Mouse (Mus musculus): ENCODE measurements around the gene Dpp9. TPM values are rescaled to one million over a fixed set of nuclear protein-coding genes. Genes with fewer than 3 reads are reported as not detected.
A peak's percentile ranks its signal among the peaks of the same experiment; 100 is the strongest.

Gene Dpp9
- total and polyA plus RNA-seq, 2 experiments from 2014 or later: 19.5 to 21.9 TPM

DNA sequence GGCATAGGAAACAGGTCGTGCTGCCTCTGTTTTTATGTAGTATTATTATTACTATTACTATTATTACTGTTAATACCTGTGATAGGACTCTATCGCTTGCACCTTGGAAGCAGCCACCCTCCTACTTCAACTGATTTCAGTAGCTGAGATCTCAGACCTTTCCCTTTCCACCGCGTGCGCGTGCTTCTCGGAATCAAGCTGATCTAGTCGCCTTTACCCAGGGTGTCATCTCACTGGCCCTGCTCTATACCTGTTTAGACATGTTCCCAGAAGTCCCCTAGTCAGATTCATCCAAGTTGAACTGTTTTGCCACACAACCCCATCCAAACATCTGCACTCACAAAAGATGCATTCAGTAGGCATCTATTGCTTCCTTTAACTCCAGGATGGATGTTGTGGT lies 14.7 kb upstream of the Dpp9 start:
- 50% methylated on average over 8 of the region's 8 CpGs for WGBS
- Histone ChIP-seq H3K4me1 (ENCODE audit: insufficient read depth) (peaks cover 6% of the 10 kb centered on the region; the same call in 1 of the 2 replicates), H3K36me3 (ENCODE audit: insufficient read depth) (no peaks in the 10 kb centered on the region), H3K4me2 (ENCODE audit: low read depth) (peak overlapping the region; percentile 49), H3K27me3 (ENCODE audit: insufficient read depth, low read length) (no peaks in the 10 kb centered on the region), H3K9me3 (ENCODE audit: low read length) (no peaks in the 10 kb centered on the region), H3K9ac (no peak overlapping the region), H3K27ac (ENCODE audit: low read depth, low read length) (peak overlapping the region; percentile 47; the same call in 1 of the 2 replicates), H3K4me3 (ENCODE audit: low read depth, low read length) (no peak overlapping the region)
- ATAC-seq (no peak; the same call in 1 of the 2 replicates), DNase-seq (no peak)
- TF ChIP-seq CTCF (IDR thresholded peaks at IDR 0.05; ENCODE audit: low read depth): no peak

DNA sequence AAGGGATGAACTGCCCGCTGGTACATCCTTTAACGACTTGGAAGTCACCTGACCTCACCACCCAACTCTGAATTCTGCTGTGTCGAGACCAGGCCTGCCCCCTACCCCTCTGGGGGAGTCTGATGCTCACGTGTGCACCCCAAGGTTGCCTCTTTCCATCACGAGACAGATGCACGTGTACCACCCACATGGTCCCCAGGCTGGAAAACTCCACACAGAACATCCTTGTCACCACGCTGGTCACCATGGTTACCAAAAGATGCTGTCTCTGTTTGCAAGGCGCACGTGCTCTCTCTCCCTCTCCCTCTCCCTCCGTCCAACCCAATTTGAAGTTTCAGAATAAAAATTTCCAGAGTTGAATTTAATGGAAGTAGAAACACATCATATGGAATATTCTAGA lies 11.2 kb upstream of the Dpp9 start:
- H3K4me3 ChIP-seq (ENCODE audit: low read depth, low read length): no peak overlapping the region
- H3K9ac ChIP-seq: no peak overlapping the region
- H3K4me2 ChIP-seq (ENCODE audit: low read depth): no peak overlapping the region
- no peak overlapping the region for H3K27ac ChIP-seq (ENCODE audit: low read depth, low read length)
- 51% methylated on average over 10 of the region's 10 CpGs for WGBS
- H3K27me3 ChIP-seq (ENCODE audit: insufficient read depth, low read length): no peaks in the 10 kb centered on the region
- H3K36me3 ChIP-seq (ENCODE audit: insufficient read depth): no peaks in the 10 kb centered on the region
- peak; percentile 51 for ATAC-seq
- no peaks in the 10 kb centered on the region for H3K9me3 ChIP-seq (ENCODE audit: low read length)
- no peak for TF ChIP-seq CTCF (IDR thresholded peaks at IDR 0.05; ENCODE audit: low read depth)
- peaks cover 6% of the 10 kb centered on the region; the same call in 1 of the 2 replicates for H3K4me1 ChIP-seq (ENCODE audit: insufficient read depth)
- DNase-seq: peak; percentile 44

DNA sequence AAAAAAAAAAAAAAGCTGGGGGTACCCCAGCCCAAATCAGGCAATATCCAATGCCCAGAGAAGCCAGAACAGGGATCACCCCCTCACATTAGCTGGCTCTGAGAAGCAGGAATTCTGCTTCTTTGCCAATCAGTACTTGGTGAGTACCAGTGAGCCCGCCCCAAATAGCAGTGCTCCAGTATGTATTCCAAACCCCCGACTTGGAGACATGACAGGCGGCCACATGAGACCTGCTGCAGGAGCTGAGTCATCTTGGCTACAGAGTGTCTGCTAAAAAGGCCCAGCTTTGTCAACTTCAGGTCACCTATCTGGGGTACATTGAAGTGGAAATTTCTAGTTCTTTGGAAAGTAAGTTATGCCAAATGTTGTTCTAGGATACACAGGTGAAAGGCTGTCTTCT lies 7.9 kb upstream of the Dpp9 start:
- no peaks in the 10 kb centered on the region for H3K27me3 ChIP-seq (ENCODE audit: insufficient read depth, low read length)
- ATAC-seq: no peak

DNA sequence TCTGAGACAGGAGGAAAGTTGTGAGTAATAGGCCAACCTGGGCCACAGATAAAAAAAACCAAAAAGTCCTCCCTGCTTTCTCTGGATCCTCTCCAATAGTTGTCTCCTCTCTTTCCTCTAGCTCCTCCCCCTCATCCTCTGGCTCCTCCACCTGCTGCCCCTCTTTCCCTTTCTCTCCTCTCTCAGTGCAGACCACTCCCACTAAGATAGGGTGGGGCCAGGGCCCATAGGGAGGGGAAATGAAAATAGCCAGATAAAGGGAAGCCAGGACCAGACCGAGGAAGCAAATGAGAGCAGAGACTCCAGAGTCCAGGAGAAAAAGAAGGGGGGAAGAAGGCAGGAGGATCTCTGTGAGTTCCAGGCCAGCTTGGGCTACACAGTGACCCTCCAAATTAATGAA lies 6.2 kb upstream of the Dpp9 start:
- Histone ChIP-seq H3K27ac (ENCODE audit: low read depth, low read length) (no peak overlapping the region), H3K36me3 (ENCODE audit: insufficient read depth) (no peaks in the 10 kb centered on the region), H3K9me3 (ENCODE audit: low read length) (no peaks in the 10 kb centered on the region), H3K4me2 (ENCODE audit: low read depth) (no peak overlapping the region), H3K4me3 (ENCODE audit: low read depth, low read length) (no peak overlapping the region), H3K9ac (no peak overlapping the region), H3K27me3 (ENCODE audit: insufficient read depth, low read length) (no peaks in the 10 kb centered on the region), H3K4me1 (ENCODE audit: insufficient read depth) (no peaks in the 10 kb centered on the region)
- TF ChIP-seq CTCF (IDR thresholded peaks at IDR 0.05; ENCODE audit: low read depth): no peak
- DNase-seq (no peak), ATAC-seq (no peak)
- WGBS: 21% methylated on average over 1 of the region's 1 CpGs

More for the DNA sequence above, 7.9 kb upstream of the Dpp9 start:
- H3K9me3 ChIP-seq (ENCODE audit: low read length): no peaks in the 10 kb centered on the region
- no peak overlapping the region for H3K4me3 ChIP-seq (ENCODE audit: low read depth, low read length)
- no peaks in the 10 kb centered on the region for H3K4me1 ChIP-seq (ENCODE audit: insufficient read depth)
- no peaks in the 10 kb centered on the region for H3K36me3 ChIP-seq (ENCODE audit: insufficient read depth)
- no peak overlapping the region for H3K27ac ChIP-seq (ENCODE audit: low read depth, low read length)
- no peak overlapping the region for H3K9ac ChIP-seq
- no peak overlapping the region for H3K4me2 ChIP-seq (ENCODE audit: low read depth)
- DNase-seq: no peak
- WGBS: 81% methylated on average over 3 of the region's 3 CpGs
- TF ChIP-seq CTCF (IDR thresholded peaks at IDR 0.05; ENCODE audit: low read depth): no peak

DNA sequence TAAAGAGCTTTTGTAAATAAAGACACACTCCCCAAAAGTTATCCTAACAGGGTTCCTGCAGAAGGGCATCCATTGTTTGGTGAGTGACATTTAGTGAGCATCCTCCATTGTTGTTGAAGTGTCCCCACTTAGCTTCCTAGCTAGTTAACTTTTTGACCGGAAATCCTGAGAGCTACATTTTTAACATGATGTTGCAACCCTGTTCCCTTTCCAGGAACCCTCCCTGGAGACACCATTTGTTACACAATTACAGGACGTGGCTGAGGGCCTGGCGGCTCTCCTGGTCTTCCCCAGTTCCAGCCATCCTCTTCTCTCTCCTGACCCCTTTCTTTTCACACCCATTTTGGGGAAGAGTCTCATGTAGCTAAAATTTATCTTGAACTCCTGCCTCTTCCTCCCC lies 1.1 kb upstream of the Dpp9 start:
- Histone ChIP-seq H3K27ac (ENCODE audit: low read depth, low read length) (no peak overlapping the region), H3K9ac (no peak overlapping the region), H3K4me3 (ENCODE audit: low read depth, low read length) (0 out of 2 replicates have a peak overlapping the region, but pooled peaks have one; percentile 72), H3K27me3 (ENCODE audit: insufficient read depth, low read length) (no peaks in the 10 kb centered on the region), H3K9me3 (ENCODE audit: low read length) (no peaks in the 10 kb centered on the region), H3K4me1 (ENCODE audit: insufficient read depth) (peaks cover 15% of the 10 kb centered on the region), H3K4me2 (ENCODE audit: low read depth) (no peak overlapping the region), H3K36me3 (ENCODE audit: insufficient read depth) (no peaks in the 10 kb centered on the region)
- no peak for TF ChIP-seq CTCF (IDR thresholded peaks at IDR 0.05; ENCODE audit: low read depth)
- WGBS: 64% methylated on average over 3 of the region's 3 CpGs
- DNase-seq (no peak), ATAC-seq (no peak)

DNA sequence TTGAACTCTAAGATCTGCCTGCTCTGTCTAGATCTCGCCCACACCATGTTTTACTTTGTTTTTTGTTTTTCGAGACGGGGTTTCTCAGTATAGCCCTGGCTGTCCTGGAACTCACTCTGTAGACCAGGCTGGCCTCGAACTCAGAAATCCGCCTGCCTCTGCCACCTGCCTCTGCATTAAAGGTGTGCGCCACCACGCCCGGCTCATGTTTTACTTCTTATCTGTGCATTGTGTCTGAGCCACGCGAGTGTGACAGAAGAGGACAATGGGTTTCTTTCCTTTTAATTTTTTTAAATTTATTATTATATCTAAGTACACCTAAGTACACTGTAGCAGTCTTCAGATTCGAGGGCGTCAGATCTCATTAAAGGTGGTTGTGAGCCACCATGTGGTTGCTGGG lies 546 bp upstream of the Dpp9 start:
- peak overlapping the region; percentile 91 for H3K4me2 ChIP-seq (ENCODE audit: low read depth)
- H3K27ac ChIP-seq (ENCODE audit: low read depth, low read length): peak overlapping the region; percentile 91
- H3K27me3 ChIP-seq (ENCODE audit: insufficient read depth, low read length): no peaks in the 10 kb centered on the region
- TF ChIP-seq CTCF (IDR thresholded peaks at IDR 0.05; ENCODE audit: low read depth): no peak
- ATAC-seq: no peak
- DNase-seq: no peak
- H3K36me3 ChIP-seq (ENCODE audit: insufficient read depth): no peaks in the 10 kb centered on the region
- H3K4me1 ChIP-seq (ENCODE audit: insufficient read depth): peaks cover 15% of the 10 kb centered on the region
- H3K9me3 ChIP-seq (ENCODE audit: low read length): no peaks in the 10 kb centered on the region
- peak overlapping the region; percentile 79 for H3K9ac ChIP-seq
- WGBS: 46% methylated on average over 12 of the region's 12 CpGs
- H3K4me3 ChIP-seq (ENCODE audit: low read depth, low read length): peak overlapping the region; percentile 72

DNA sequence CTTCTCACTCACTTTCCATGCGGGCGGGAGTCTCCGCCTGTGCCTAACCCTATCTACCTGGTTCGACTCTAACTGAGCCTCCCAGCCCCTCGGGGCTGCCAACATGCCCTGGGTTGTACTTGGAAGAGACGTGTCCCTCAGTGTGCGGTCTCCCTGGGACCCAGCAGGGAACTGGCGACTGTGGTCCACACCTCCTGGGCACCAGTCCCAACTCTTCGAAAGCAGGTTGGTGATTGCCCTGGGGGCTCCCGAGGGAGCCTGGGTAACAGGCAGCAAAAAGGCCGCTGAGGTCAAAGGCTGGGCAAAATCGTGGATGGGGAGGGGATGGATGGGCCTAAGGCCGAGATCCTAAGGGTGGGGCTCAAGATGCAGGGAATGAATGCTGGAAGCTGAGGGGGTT lies 1.0 kb downstream of the Dpp9 start:
- 66% methylated on average over 13 of the region's 13 CpGs for WGBS
- ATAC-seq (no peak), DNase-seq (no peak)
- H3K9me3 ChIP-seq (ENCODE audit: low read length): no peaks in the 10 kb centered on the region
- H3K4me2 ChIP-seq (ENCODE audit: low read depth): peak overlapping the region; percentile 91
- no peaks in the 10 kb centered on the region for H3K36me3 ChIP-seq (ENCODE audit: insufficient read depth)
- no peak for TF ChIP-seq CTCF (IDR thresholded peaks at IDR 0.05; ENCODE audit: low read depth)
- peak overlapping the region; percentile 72 for H3K4me3 ChIP-seq (ENCODE audit: low read depth, low read length)
- no peak overlapping the region for H3K27ac ChIP-seq (ENCODE audit: low read depth, low read length)
- peak overlapping the region; percentile 79 for H3K9ac ChIP-seq
- no peaks in the 10 kb centered on the region for H3K27me3 ChIP-seq (ENCODE audit: insufficient read depth, low read length)
- peaks cover 15% of the 10 kb centered on the region for H3K4me1 ChIP-seq (ENCODE audit: insufficient read depth)

All from forebrain, postnatal 0 days (tissue).